Mouse (Mus musculus) heart, postnatal 10 days (tissue): ENCODE measurements at regions not wholly inside any gene's neighbourhood (a gene's known extent, or its start where the extent isn't known, plus 50 kb on each side); places are given as distances from the start of the nearest gene placed in this dataset.

Experiments
- DNase-seq, 2 experiments: peaks; one replicate each; pipeline ENCODE4 v3.0.0; 2021
- intact Hi-C: fragments of 180-260 bp; cut with DNase I; formaldehyde crosslinking; loops from one replicate; pipeline ENCODE4 v1.15.1; 2025

- DNase-seq, result peak in 1 of 2 experiments; percentile 13
- intact Hi-C loops, result no loop called here
Observed at GRCm38 (mm10) chr10:16588833-16589232, 1134.2 kb upstream of the Cited2 start.

- DNase-seq, result peak; percentile 46 to 49
- intact Hi-C loops, result no loop called here
Observed at GRCm38 (mm10) chr10:16589399-16589798, 1133.6 kb upstream of the Cited2 start.

GRCm38 (mm10) chr10:16592870-16593269 is 1130.1 kb upstream of the Cited2 start:
- intact Hi-C loops, result no loop called here

GRCm38 (mm10) chr10:16600041-16600440 is 1123.0 kb upstream of the Cited2 start:
- intact Hi-C loops, result no loop called here

More at GRCm38 (mm10) chr10:16592870-16593269, 1130.1 kb upstream of the Cited2 start:
- DNase-seq, result no peak

GRCm38 (mm10) chr10:16600551-16601224 is 1122.3 kb upstream of the Cited2 start:
- intact Hi-C loops, result no loop called here
- no peak for DNase-seq

More at GRCm38 (mm10) chr10:16600041-16600440, 1123.0 kb upstream of the Cited2 start:
- no peak for DNase-seq

- intact Hi-C loops, result no loop called here
- DNase-seq, result no peak
Observed at GRCm38 (mm10) chr10:16601225-16601595, 1121.8 kb upstream of the Cited2 start.

GRCm38 (mm10) chr10:16608339-16608738 is 1114.7 kb upstream of the Cited2 start:
- intact Hi-C loops, result no loop called here
- DNase-seq, result no peak

GRCm38 (mm10) chr10:16618752-16619151 is 1104.3 kb upstream of the Cited2 start:
- DNase-seq, result no peak
- intact Hi-C loops, result no loop called here

GRCm38 (mm10) chr10:16619584-16619983 is 1103.4 kb upstream of the Cited2 start:
- intact Hi-C loops, result no loop called here
- DNase-seq, result no peak

- intact Hi-C loops, result no loop called here
- DNase-seq, result peak; percentile 12 to 19
Observed at GRCm38 (mm10) chr10:16620804-16621559, 1102.0 kb upstream of the Cited2 start.

GRCm38 (mm10) chr10:16622821-16623220 is 1100.2 kb upstream of the Cited2 start:
- DNase-seq, result no peak
- intact Hi-C loops, result no loop called here

- intact Hi-C loops, result no loop called here
- DNase-seq, result no peak
Observed at GRCm38 (mm10) chr10:16633236-16633635, 1089.8 kb upstream of the Cited2 start.

GRCm38 (mm10) chr10:16635463-16635862 is 1087.6 kb upstream of the Cited2 start:
- no peak for DNase-seq
- intact Hi-C loops, result no loop called here

- intact Hi-C loops, result loop anchor here (2.0 kb wide), 1 partner anchor 1090 kb away; no protein-coding TSS in a partner anchor
- peak; percentile 53 for DNase-seq
Observed at GRCm38 (mm10) chr10:16637006-16637405, 1086.0 kb upstream of the Cited2 start.

GRCm38 (mm10) chr10:16638111-16638510 is 1084.9 kb upstream of the Cited2 start:
- intact Hi-C loops, result no loop called here
- DNase-seq, result no peak

GRCm38 (mm10) chr10:16640136-16640535 is 1082.9 kb upstream of the Cited2 start:
- DNase-seq, result no peak
- intact Hi-C loops, result no loop called here

GRCm38 (mm10) chr10:16650120-16650519 is 1072.9 kb upstream of the Cited2 start:
- intact Hi-C loops, result no loop called here
- DNase-seq, result no peak

GRCm38 (mm10) chr10:16652450-16652849 is 1070.6 kb upstream of the Cited2 start:
- intact Hi-C loops, result no loop called here
- DNase-seq, result no peak

GRCm38 (mm10) chr10:16664483-16664882 is 1058.5 kb upstream of the Cited2 start:
- intact Hi-C loops, result no loop called here
- no peak for DNase-seq

GRCm38 (mm10) chr10:16670286-16670685 is 1052.7 kb upstream of the Cited2 start:
- intact Hi-C loops, result no loop called here

GRCm38 (mm10) chr10:16681001-16681400 is 1042.0 kb upstream of the Cited2 start:
- intact Hi-C loops, result no loop called here

More at GRCm38 (mm10) chr10:16670286-16670685, 1052.7 kb upstream of the Cited2 start:
- DNase-seq, result no peak

GRCm38 (mm10) chr10:16685352-16685751 is 1037.7 kb upstream of the Cited2 start:
- no peak for DNase-seq
- intact Hi-C loops, result no loop called here

More at GRCm38 (mm10) chr10:16681001-16681400, 1042.0 kb upstream of the Cited2 start:
- no peak for DNase-seq
